Mouse (Mus musculus) kidney, adult 11 months (tissue): ENCODE data around the gene Faah.

Experiments used
- DNase-seq: peaks from one replicate; pipeline ENCODE4 v3.0.0; 2022

The Faah gene

GRCm38 (mm10) chr4:116017902-116018746 lies at the start of gene Faah:
TSS of gene Faah (minus strand) at chr4:116017926.
- DNase-seq = no peak

GRCm38 (mm10) chr4:116063855-116064254 lies 46.1 kb upstream of the Faah start:
- no peak for DNase-seq

GRCm38 (mm10) chr4:116059012-116059726 lies 41.4 kb upstream of the Faah start:
- DNase-seq = no peak

GRCm38 (mm10) chr4:116057559-116057958 lies 39.8 kb upstream of the Faah start:
- no peak for DNase-seq

- DNase-seq = peak; percentile 94
Observed at GRCm38 (mm10) chr4:116053399-116053961, 35.8 kb upstream of the Faah start, which contains the start of gene Nsun4. TSS of gene Nsun4 (minus strand) at chr4:116053876.

GRCm38 (mm10) chr4:116052526-116053293 lies 35.0 kb upstream of the Faah start:
- peak; percentile 66 for DNase-seq

GRCm38 (mm10) chr4:116049211-116049610 lies 31.5 kb upstream of the Faah start:
- DNase-seq = no peak

GRCm38 (mm10) chr4:116048130-116048920 lies 30.6 kb upstream of the Faah start:
- no peak for DNase-seq

- DNase-seq = no peak
Observed at GRCm38 (mm10) chr4:116047681-116048080, 30.0 kb upstream of the Faah start.

GRCm38 (mm10) chr4:116046604-116047003 lies 28.9 kb upstream of the Faah start:
- DNase-seq = no peak

GRCm38 (mm10) chr4:116042186-116042585 lies 24.5 kb upstream of the Faah start:
- no peak for DNase-seq

- DNase-seq = peak; percentile 28
Observed at GRCm38 (mm10) chr4:116040466-116040865, 22.7 kb upstream of the Faah start.

- no peak for DNase-seq
Observed at GRCm38 (mm10) chr4:116033374-116033773, 15.6 kb upstream of the Faah start.

GRCm38 (mm10) chr4:116032906-116033305 lies 15.2 kb upstream of the Faah start:
- no peak for DNase-seq

GRCm38 (mm10) chr4:116017300-116017901 lies 325 bp downstream of the Faah start:
- DNase-seq = peak; percentile 90

- DNase-seq = no peak
Observed at GRCm38 (mm10) chr4:116016862-116017299, 845 bp downstream of the Faah start.

- peak; percentile 53 for DNase-seq
Observed at GRCm38 (mm10) chr4:116016396-116016795, 1.3 kb downstream of the Faah start.

GRCm38 (mm10) chr4:116015996-116016395 lies 1.7 kb downstream of the Faah start:
- no peak for DNase-seq

GRCm38 (mm10) chr4:116015502-116015901 lies 2.2 kb downstream of the Faah start:
- DNase-seq = no peak

- DNase-seq = no peak
Observed at GRCm38 (mm10) chr4:116010186-116010585, 7.5 kb downstream of the Faah start.

GRCm38 (mm10) chr4:116001206-116001605 lies 16.5 kb downstream of the Faah start:
- no peak for DNase-seq
